Mouse (Mus musculus) hindbrain, embryonic 10.5 days (tissue): ENCODE measurements at regions not wholly inside any gene's neighbourhood (a gene's known extent, or its start where the extent isn't known, plus 50 kb on each side); places are given as distances from the start of the nearest gene placed in this dataset.

ENCODE experiments used
- DNase-seq: peaks from one replicate; pipeline ENCODE4 v3.0.0-alpha.2; 2017; ENCODE audit warnings: low spot score
- H3K27ac ChIP-seq: fragments of 300-500 bp; sonication (generic); 2 replicates; pipeline ENCODE4 v1.5.1; 2016; ENCODE audit warnings: mild to moderate bottlenecking, moderate library complexity
- H3K27me3 ChIP-seq: fragments of 300-500 bp; sonication (generic); 2 replicates; pipeline ENCODE4 v1.6.1; 2016; ENCODE audit warnings: mild to moderate bottlenecking; ENCODE audit not compliant: poor library complexity, insufficient read depth, severe bottlenecking
- H3K36me3 ChIP-seq: fragments of 300-500 bp; sonication (generic); 2 replicates; pipeline ENCODE4 v1.6.1; 2016; ENCODE audit warnings: mild to moderate bottlenecking, moderate library complexity
- H3K4me1 ChIP-seq: fragments of 300-500 bp; sonication (generic); replicated peaks from 2 replicates; pipeline ENCODE4 v1.6.1; 2016; ENCODE audit warnings: mild to moderate bottlenecking
- H3K4me3 ChIP-seq: fragments of 300-500 bp; sonication (generic); 2 replicates; pipeline ENCODE4 v1.5.1; 2016; ENCODE audit warnings: mild to moderate bottlenecking, moderate library complexity
- H3K9me3 ChIP-seq: fragments of 300-500 bp; sonication (generic); 2 replicates; pipeline ENCODE4 v1.6.1; 2016; ENCODE audit warnings: mild to moderate bottlenecking, moderate library complexity
- WGBS: fragments of 180-500 bp; shearing (Covaris S2); methylation state at CpG from one replicate; pipeline ENCODE4 v1.1.7; 2016; 5-methylcytosine and 5-hydroxymethylcytosine counted together

DNA sequence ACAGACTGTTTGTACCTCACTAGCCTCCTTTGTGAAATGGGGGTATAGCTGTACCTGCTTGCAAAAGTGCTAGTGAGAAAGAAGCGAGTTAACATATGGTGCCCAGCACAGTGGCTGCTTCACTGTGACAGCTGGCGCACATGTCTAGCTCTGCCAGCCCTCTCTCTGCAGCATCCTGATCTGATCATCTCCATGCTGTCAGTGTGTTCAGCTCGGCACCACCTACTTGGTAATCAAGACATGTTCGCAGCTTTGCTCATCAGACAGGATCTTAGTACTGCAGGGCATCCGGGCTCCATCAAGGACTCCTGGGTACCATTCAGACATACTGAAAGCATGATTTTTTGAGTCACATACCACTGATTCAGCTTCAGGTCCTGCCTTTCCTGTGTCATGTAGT is 100.9 kb upstream of the Gpr139 start:
- peaks cover 5% of the 10 kb centered on the region; the same call in 1 of the 2 replicates for H3K4me1 ChIP-seq
- H3K4me3 ChIP-seq, result no peak overlapping the region
- 94% methylated on average over 5 of the region's 5 CpGs for WGBS
- H3K27ac ChIP-seq, result no peak overlapping the region
- H3K36me3 ChIP-seq, result no peaks in the 10 kb centered on the region
- no peak for DNase-seq
- H3K27me3 ChIP-seq, result no peaks in the 10 kb centered on the region
- no peaks in the 10 kb centered on the region for H3K9me3 ChIP-seq

DNA sequence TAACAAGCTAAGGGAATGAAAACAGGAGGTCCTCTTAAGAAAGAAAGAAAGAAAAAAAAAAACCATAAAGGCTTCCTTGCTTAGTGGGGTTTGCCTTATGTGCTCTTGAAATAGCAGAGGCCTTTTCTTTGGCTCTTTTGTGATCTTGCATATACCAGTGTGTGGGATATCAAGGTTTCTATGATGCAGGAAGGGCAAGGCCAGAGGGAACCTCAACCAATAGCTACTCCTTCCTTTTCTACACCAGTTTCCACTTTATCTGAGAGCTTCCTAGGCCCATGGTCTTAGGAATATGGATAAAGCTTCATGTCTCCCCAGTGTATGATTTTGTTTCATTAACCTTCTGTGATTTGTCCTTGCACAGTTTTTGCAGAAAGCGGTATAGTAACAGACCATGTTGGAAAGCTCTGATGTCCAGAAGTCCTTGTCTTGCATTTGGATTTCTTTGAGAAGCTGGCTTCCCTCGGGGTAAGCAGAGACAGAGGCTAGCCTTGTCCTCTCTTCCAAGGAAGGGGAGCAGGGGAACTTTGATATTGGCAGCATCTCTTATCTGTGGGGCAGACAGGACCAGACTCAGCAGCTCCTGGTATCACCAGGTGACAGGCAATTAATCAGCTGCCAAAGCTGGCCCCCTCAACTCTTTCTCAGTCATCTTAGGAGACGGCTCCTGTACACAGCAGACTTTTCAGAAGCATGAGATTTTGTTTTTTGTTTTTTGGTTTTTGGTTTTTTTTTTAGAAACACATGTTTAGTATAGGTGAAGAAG is 95.7 kb upstream of the Gpr139 start:
- H3K4me1 ChIP-seq, result no peaks in the 10 kb centered on the region
- no peaks in the 10 kb centered on the region for H3K36me3 ChIP-seq
- no peak overlapping the region for H3K4me3 ChIP-seq
- no peak overlapping the region for H3K27ac ChIP-seq
- no peaks in the 10 kb centered on the region for H3K9me3 ChIP-seq
- no peak for DNase-seq
- no peaks in the 10 kb centered on the region for H3K27me3 ChIP-seq
- WGBS, result 81% methylated on average over 3 of the region's 3 CpGs

DNA sequence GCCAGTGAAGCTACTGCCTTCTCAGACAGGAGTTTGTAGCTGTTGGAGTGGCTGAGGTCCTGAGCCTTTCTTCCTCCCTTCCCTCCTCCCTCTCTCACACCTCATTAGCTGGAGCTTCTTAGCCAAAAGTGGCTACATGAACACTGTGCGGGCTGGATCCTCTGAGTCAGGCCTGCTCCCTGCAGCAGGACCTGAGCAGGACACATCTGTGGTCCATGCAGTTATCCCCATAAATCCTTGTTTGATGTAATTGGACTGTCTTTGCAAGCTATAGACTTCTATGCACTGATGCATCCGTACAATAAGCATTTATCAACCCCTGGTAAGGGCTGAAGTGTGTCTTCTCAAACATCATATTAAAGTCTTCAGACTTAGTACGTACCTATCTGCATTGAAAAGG is 88.2 kb upstream of the Gpr139 start:
- Histone ChIP-seq H3K9me3 (no peaks in the 10 kb centered on the region), H3K27ac (no peak overlapping the region), H3K27me3 (no peaks in the 10 kb centered on the region), H3K36me3 (no peaks in the 10 kb centered on the region), H3K4me3 (no peak overlapping the region), H3K4me1 (0 out of 2 replicates have a peak, but pooled peaks cover 4% of the 10 kb centered on the region)
- WGBS, result 93% methylated on average over 3 of the region's 3 CpGs
- no peak for DNase-seq

DNA sequence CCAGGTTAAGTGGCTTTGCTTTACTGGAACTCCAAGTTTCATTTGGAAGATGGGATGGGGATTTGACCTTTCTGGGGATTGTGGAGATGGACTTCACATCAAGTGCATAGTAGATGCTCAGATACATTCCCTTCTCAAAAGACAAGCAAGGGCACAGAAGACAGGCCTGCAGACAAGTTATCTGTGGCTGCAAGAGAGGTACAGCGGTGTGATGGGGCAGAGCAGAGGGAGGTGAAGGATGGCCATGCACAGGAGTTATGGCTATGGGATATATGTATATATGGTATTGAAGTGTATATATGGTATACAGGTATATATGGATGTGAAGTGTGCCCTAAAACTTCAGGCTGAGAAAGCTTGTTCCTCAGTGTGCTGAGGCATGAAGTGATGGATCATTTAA is 87.0 kb upstream of the Gpr139 start:
- DNase-seq, result no peak
- H3K9me3 ChIP-seq, result no peaks in the 10 kb centered on the region
- H3K27ac ChIP-seq, result no peak overlapping the region
- H3K4me3 ChIP-seq, result no peak overlapping the region
- H3K36me3 ChIP-seq, result no peaks in the 10 kb centered on the region
- no peaks in the 10 kb centered on the region for H3K27me3 ChIP-seq
- WGBS, result 86% methylated on average over 1 of the region's 1 CpGs
- 0 out of 2 replicates have a peak, but pooled peaks cover 4% of the 10 kb centered on the region for H3K4me1 ChIP-seq

DNA sequence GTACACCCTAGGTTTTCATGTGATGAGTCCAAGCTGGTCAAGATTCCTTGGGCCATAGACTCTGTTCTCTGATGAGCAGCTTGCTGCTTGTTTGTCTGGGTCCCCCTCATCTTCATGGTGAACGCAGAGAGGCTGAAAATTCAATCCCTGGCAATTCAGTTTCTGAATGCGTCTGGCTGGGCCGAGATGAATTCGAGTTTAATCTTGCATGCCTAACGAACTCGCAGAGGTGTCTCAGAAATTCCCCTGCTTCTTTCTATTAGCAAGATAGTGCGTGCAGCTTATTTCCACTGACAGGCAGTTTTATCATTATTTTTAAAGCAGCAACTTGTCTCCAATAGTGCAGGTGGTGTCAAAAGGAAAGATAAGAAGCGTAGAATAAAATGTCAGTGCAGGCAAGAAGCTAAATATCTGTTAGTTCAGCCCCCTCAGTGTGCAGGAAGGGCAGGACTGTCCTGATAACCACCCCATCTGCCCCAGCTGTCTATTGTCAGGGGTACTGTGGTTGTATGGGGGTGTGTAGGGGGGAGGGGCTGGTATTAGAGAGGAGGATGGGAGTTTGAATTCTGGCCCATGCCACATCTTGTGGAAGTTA is 86.5 kb upstream of the Gpr139 start:
- Histone ChIP-seq H3K36me3 (no peaks in the 10 kb centered on the region), H3K4me3 (no peak overlapping the region), H3K9me3 (no peaks in the 10 kb centered on the region), H3K27ac (no peak overlapping the region), H3K27me3 (no peaks in the 10 kb centered on the region), H3K4me1 (0 out of 2 replicates have a peak, but pooled peaks cover 4% of the 10 kb centered on the region)
- no peak for DNase-seq
- WGBS, result 70% methylated on average over 8 of the region's 8 CpGs

DNA sequence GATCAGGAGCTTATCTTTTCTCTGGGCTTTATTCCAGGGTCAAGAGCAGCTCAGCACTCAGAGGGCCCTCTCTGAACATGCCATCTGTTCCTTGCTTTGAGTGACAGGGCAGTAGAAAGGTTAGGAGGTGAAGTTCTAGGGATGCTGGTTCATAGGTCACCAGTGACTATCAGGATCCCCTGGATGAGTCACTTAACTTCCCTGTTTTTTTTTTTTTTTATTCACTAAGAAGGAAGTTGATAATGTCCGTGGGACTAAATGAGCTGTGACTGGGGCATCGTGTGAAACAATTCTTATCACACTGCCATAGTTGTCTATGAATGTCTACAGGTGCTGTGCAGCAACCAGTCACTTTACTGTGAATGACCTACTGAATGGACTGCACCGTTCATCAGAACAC is 73.8 kb upstream of the Gpr139 start:
- H3K4me1 ChIP-seq, result no peaks in the 10 kb centered on the region
- H3K4me3 ChIP-seq, result no peak overlapping the region
- 85% methylated on average over 3 of the region's 3 CpGs for WGBS
- H3K27ac ChIP-seq, result no peak overlapping the region
- H3K9me3 ChIP-seq, result no peaks in the 10 kb centered on the region
- no peak for DNase-seq
- H3K36me3 ChIP-seq, result no peaks in the 10 kb centered on the region
- no peaks in the 10 kb centered on the region for H3K27me3 ChIP-seq

DNA sequence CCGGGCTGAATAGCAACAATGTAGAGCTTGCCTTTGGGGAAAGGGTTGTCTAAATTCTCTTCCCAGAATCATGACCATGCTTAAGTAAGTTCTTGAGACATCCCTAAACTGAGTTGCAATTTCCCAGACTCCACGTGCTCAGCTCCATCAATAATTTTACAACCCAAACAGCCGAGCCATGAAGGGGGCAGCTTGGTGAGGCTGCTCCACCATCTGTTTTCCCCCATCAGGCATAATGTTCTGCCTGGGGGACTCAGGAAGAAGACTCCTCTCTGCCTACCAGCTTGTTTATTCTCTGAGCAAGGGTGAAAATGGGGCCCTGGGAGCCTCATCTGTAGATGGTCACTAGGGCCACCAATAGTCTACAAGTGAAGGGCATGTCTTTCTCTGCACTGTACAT is 72.5 kb upstream of the Gpr139 start:
- H3K27me3 ChIP-seq, result no peaks in the 10 kb centered on the region
- no peak for DNase-seq
- no peaks in the 10 kb centered on the region for H3K36me3 ChIP-seq
- no peak overlapping the region for H3K27ac ChIP-seq
- no peaks in the 10 kb centered on the region for H3K9me3 ChIP-seq
- H3K4me3 ChIP-seq, result no peak overlapping the region
- H3K4me1 ChIP-seq, result no peaks in the 10 kb centered on the region
- WGBS, result 81% methylated on average over 3 of the region's 3 CpGs

DNA sequence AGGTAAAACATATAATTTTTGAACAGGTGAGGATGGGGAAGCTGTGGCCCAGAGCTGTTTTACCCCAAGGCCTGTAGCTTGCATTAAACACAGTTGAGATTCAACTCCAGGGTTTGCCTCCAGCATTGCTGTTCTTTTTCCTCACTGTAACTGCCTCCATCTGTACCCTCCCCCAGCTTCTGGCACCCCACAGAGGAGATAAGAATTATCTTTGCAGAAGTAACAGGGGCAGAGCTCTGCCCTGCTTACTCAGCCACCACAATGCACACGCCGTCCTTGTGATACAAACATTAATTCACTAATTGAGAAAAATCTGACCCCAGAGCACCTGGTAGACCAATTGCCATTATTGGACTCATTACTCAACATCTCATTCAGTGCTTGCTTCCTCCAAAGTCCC is 68.3 kb upstream of the Gpr139 start:
- no peak overlapping the region for H3K4me3 ChIP-seq
- no peaks in the 10 kb centered on the region for H3K36me3 ChIP-seq
- no peaks in the 10 kb centered on the region for H3K27me3 ChIP-seq
- H3K9me3 ChIP-seq, result no peaks in the 10 kb centered on the region
- no peak for DNase-seq
- no peak overlapping the region for H3K27ac ChIP-seq
- WGBS, result 74% methylated on average over 2 of the region's 2 CpGs
- H3K4me1 ChIP-seq, result no peaks in the 10 kb centered on the region

DNA sequence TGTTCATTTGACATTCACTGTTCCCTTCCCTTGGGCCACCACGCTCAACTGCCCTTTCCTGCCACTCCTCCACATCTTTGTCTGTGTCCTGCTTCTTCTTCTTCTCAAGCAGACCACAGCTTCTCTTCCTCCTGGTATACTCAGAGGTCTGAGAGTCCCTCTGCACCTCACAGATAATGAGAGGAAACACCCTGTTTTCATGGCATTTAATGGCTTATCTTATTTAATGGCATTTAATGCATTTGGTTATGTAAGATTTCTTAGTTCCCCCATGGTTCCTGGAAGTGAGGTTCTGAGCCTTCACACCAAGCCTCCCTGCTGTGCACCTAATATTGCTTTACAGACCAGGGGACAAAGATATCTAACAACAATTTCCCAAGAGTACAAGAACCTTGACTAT is 67.3 kb upstream of the Gpr139 start:
- WGBS, result 85% methylated on average over 1 of the region's 1 CpGs
- H3K27ac ChIP-seq, result no peak overlapping the region
- H3K36me3 ChIP-seq, result no peaks in the 10 kb centered on the region

DNA sequence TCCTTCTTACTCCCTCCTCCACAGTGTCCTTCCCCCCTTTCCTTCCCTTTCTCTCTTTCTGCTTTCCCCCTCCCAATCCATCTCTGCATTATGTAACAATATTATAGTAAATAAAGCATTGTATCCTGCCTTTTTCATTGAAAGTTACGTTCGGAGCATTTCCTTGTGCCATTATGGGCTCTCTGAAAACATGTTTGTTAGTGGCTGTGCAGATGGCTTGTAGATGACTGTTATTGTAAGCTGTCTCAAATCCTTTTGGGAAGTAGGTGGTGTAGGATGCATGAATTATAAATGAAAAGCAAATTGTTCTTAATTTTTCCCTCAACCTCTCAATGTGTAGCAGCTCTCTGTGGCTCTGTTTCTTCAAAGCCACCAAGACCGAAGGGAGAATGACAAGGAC is 66.0 kb upstream of the Gpr139 start:
- no peak for DNase-seq
- Histone ChIP-seq H3K27me3 (no peaks in the 10 kb centered on the region), H3K27ac (no peak overlapping the region), H3K4me1 (no peaks in the 10 kb centered on the region), H3K9me3 (no peaks in the 10 kb centered on the region), H3K4me3 (no peak overlapping the region), H3K36me3 (no peaks in the 10 kb centered on the region)
- 91% methylated on average over 3 of the region's 3 CpGs for WGBS

More for the DNA sequence above, 67.3 kb upstream of the Gpr139 start:
- no peaks in the 10 kb centered on the region for H3K4me1 ChIP-seq
- no peak for DNase-seq
- H3K27me3 ChIP-seq, result no peaks in the 10 kb centered on the region
- H3K9me3 ChIP-seq, result no peaks in the 10 kb centered on the region
- H3K4me3 ChIP-seq, result no peak overlapping the region

DNA sequence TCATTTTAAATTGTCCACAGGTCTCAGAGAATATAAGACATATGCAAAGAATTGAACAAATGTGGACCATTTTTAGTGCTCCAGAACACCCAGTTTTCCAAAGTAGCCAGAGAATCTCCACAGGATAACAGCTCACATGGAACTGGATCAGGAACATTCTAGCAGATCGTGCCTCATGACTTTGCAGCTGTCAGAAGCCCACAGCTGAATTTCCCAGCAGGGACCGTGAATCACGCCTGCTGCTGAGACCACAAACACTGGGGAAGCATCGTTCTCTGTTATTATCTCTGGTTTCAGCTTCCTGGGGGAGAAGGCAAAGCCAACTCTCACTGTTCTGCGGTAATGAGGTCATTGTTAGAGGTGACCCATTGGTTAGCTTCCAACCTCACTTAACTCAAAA is 60.4 kb upstream of the Gpr139 start:
- H3K4me3 ChIP-seq, result no peak overlapping the region
- no peak overlapping the region for H3K27ac ChIP-seq
- H3K36me3 ChIP-seq, result no peaks in the 10 kb centered on the region
- no peak for DNase-seq
- H3K9me3 ChIP-seq, result no peaks in the 10 kb centered on the region
- WGBS, result 72% methylated on average over 5 of the region's 5 CpGs
- no peaks in the 10 kb centered on the region for H3K4me1 ChIP-seq
- H3K27me3 ChIP-seq, result no peaks in the 10 kb centered on the region

DNA sequence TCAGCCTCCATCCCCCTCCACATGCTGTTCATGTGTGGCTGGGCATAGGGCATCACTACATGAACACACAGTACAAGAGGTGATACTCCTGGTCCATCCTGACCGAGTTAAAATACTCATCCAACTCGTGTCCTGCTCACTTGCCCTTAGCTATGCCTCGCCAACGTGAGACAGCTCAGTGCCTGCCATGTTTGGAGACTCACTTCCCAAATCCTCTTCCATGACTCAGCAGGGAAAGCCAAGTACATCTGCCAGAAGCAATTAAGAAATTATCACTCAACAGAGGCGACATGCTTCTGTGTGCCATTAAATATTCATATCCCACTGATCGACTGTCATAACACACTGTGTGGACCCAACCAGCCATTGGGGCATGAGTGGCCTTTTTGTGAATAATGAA is 51.9 kb upstream of the Gpr139 start:
- Histone ChIP-seq H3K27me3 (no peaks in the 10 kb centered on the region), H3K9me3 (no peaks in the 10 kb centered on the region), H3K4me3 (no peak overlapping the region), H3K4me1 (no peaks in the 10 kb centered on the region), H3K36me3 (no peaks in the 10 kb centered on the region), H3K27ac (no peak overlapping the region)
- no peak for DNase-seq
- WGBS, result 85% methylated on average over 6 of the region's 6 CpGs
